17 mouse cellular contexts compared by ENCODE assay signal in genomic region chr11:44529716-44530115, GRCm38 (mm10). TPM values are rescaled to one million over a fixed set of nuclear protein-coding genes. Genes with fewer than 3 reads are reported as not detected.
A peak's percentile ranks its signal among the peaks of the same experiment; 100 is the strongest.
DNase-seq lines count a peak whose midpoint lies in the region; ATAC-seq and TF ChIP-seq lines count a peak whose summit lies in the region.
"Had no signal": no experiment of that assay in that cellular context is flagged by ENCODE, and none has a peak within 500 bp of the region (broad histone marks: within the 10 kb centered on the region; RNA-seq: fewer than 3 reads in every experiment).

No protein-coding gene starts in this region.

- no peak for DNase-seq in layer of hippocampus, adult 2 months (ENCODE audit: low spot score in 2 of 2)
- DNase-seq in layer of hippocampus, postnatal 14 days (ENCODE audit: low spot score in 2 of 2): no peak
- DNase-seq in liver, postnatal 0 days: no peak
- DNase-seq in adrenal gland, postnatal 10 days: no peak
- no peak for DNase-seq in thymus, postnatal 25 days
- DNase-seq: kidney, postnatal 36 days; midbrain, embryonic 14.5 days; right cerebral cortex, adult 18-20 months had no signal

- peak overlapping the region; percentile 61 for H3K4me3 ChIP-seq in erythroblast, embryonic 14.5 days (replicated peaks)
- H3K4me3 ChIP-seq in layer of hippocampus, adult 2 months: no peak overlapping the region
- H3K4me3 ChIP-seq in bone marrow, adult 2 months (replicated peaks; ENCODE audit: control insufficient read depth, low read depth, low read length): no peak overlapping the region
- peak overlapping the region; percentile 34; the same call in 1 of the 2 replicates for H3K4me3 ChIP-seq in liver, postnatal 0 days (ENCODE audit: low read depth, low read length)
- H3K4me3 ChIP-seq: embryonic facial prominence, embryonic 12.5 days; limb, embryonic 13.5 days; lung, embryonic 15.5 days had no signal

- peak overlapping the region; percentile 70 for H3K4me2 ChIP-seq in liver, postnatal 0 days (ENCODE audit: low read depth, low read length)
- H3K4me2 ChIP-seq: embryonic facial prominence, embryonic 12.5 days; limb, embryonic 13.5 days; lung, embryonic 15.5 days had no signal

- no peak for TF ChIP-seq EP300 in liver, postnatal 0 days (IDR thresholded peaks at IDR 0.05; ENCODE audit: low read depth)

- WGBS in bone marrow, adult 2 months: 73% methylated on average over 5 of the region's 5 CpGs
- 76% methylated on average over 5 of the region's 5 CpGs for WGBS in liver, postnatal 0 days (ENCODE audit: insufficient replicate concordance)

- no peak overlapping the region for H3K27ac ChIP-seq in layer of hippocampus, adult 2 months
- H3K27ac ChIP-seq in bone marrow, adult 2 months (ENCODE audit: control insufficient read depth, insufficient read depth, low read depth, low read length, poor library complexity): no peak overlapping the region; the same call in 1 of the 2 replicates
- peak overlapping the region; percentile 72 for H3K27ac ChIP-seq in liver, postnatal 0 days (ENCODE audit: low read depth)
- H3K27ac ChIP-seq: embryonic facial prominence, embryonic 12.5 days; limb, embryonic 13.5 days; lung, embryonic 15.5 days had no signal

- no peak for TF ChIP-seq POLR2A in bone marrow, adult 2 months (IDR thresholded peaks at IDR 0.05; ENCODE audit: borderline replicate concordance, control insufficient read depth, low read depth, low read length)

- TF ChIP-seq CTCF in layer of hippocampus, adult 2 months (conservative IDR thresholded peaks at IDR 0.05): 0 out of 2 replicates have a peak, but pooled peaks have one; percentile 6
- TF ChIP-seq CTCF in bone marrow, adult 2 months (IDR thresholded peaks at IDR 0.05; ENCODE audit: control insufficient read depth, insufficient read depth, low read length): peak; percentile 28; the same call in 1 of the 2 replicates
- TF ChIP-seq CTCF in liver, postnatal 0 days (IDR thresholded peaks at IDR 0.05; ENCODE audit: low read depth): peak; percentile 45

- H3K9ac ChIP-seq in liver, postnatal 0 days (replicated peaks): no peak overlapping the region
- H3K9ac ChIP-seq: embryonic facial prominence, embryonic 12.5 days; limb, embryonic 13.5 days; lung, embryonic 15.5 days had no signal

- H3K9me3 ChIP-seq in erythroblast, embryonic 14.5 days (ENCODE audit: control insufficient read depth, low read length): peaks cover 9% of the 10 kb centered on the region
- no peaks in the 10 kb centered on the region for H3K9me3 ChIP-seq in liver, postnatal 0 days (ENCODE audit: low read length)
- H3K9me3 ChIP-seq: embryonic facial prominence, embryonic 12.5 days; limb, embryonic 13.5 days; lung, embryonic 15.5 days had no signal

- H3K36me3 ChIP-seq in erythroblast, embryonic 14.5 days (ENCODE audit: control insufficient read depth): peaks cover 100% of the 10 kb centered on the region
- H3K36me3 ChIP-seq in liver, postnatal 0 days (replicated peaks; ENCODE audit: insufficient read depth, low read length): peaks cover 87% of the 10 kb centered on the region

- H3K4me1 ChIP-seq in erythroblast, embryonic 14.5 days (ENCODE audit: control insufficient read depth): peaks cover 77% of the 10 kb centered on the region
- H3K4me1 ChIP-seq in bone marrow, adult 2 months (ENCODE audit: control insufficient read depth, insufficient read depth, low read length): peaks cover 8% of the 10 kb centered on the region; the same call in 1 of the 2 replicates
- H3K4me1 ChIP-seq in liver, postnatal 0 days (ENCODE audit: insufficient read depth): peaks cover 30% of the 10 kb centered on the region
- H3K4me1 ChIP-seq: embryonic facial prominence, embryonic 12.5 days had no signal

- H3K27me3 ChIP-seq in erythroblast, embryonic 14.5 days (ENCODE audit: control insufficient read depth): no peaks in the 10 kb centered on the region
- no peaks in the 10 kb centered on the region for H3K27me3 ChIP-seq in liver, postnatal 0 days (ENCODE audit: insufficient read depth, low read length)
- H3K27me3 ChIP-seq: embryonic facial prominence, embryonic 12.5 days; limb, embryonic 13.5 days; lung, embryonic 15.5 days; Patski had no signal

- ATAC-seq in erythroblast, adult 5-6 weeks (replicated peaks; ENCODE audit: low FRiP score, poor library complexity, severe bottlenecking): no peak
- ATAC-seq in liver, postnatal 0 days: peak; percentile 9; the same call in 1 of the 2 replicates
- ATAC-seq: forebrain, embryonic 14.5 days; hindbrain, embryonic 16.5 days; Patski had no signal

RNA-seq across cellular contexts. Expression of gene Rnf145, which starts 11.0 kb away (rescaled TPM):
- polyA plus RNA-seq in erythroblast, embryonic 14.5 days (2012): 10.3 and 13.0 TPM in 2 replicates
- 193 and 204 TPM in 2 replicates for total RNA-seq in erythroblast, adult 5-6 weeks (2015; ENCODE audit: low replicate concordance)
- 394 and 452 TPM in 2 replicates for total RNA-seq in erythroblast, adult 5-6 weeks (2017; ENCODE audit: low replicate concordance)
- total RNA-seq in layer of hippocampus, adult 2 months (2021): 10 to 100 TPM; 95.7 to 97.0 TPM
- total RNA-seq in layer of hippocampus, postnatal 14 days (2021): 100 to 1,000 TPM; 102 to 103 TPM
- 35.4 and 48.7 TPM in 2 replicates for polyA plus RNA-seq in bone marrow, adult 2 months (2011; ENCODE audit: insufficient read depth, insufficient read length, low replicate concordance, missing spikeins)
- polyA plus RNA-seq in liver, postnatal 0 days (2015; fragmentation: Nextera tagmentation; extraction: Ambion mirVana): 31.9 and 32.7 TPM in 2 replicates
- total RNA-seq in adrenal gland, postnatal 10 days (2021): 10 to 100 TPM; 49.3 to 74.8 TPM

RNA-seq across cellular contexts. Expression of gene Ublcp1, which starts 59.4 kb away (rescaled TPM):
- 0.53 and 0.54 TPM in 2 replicates for polyA plus RNA-seq in erythroblast, embryonic 14.5 days (2012)
- 224 and 301 TPM in 2 replicates for total RNA-seq in erythroblast, adult 5-6 weeks (2015; ENCODE audit: low replicate concordance)
- 191 and 230 TPM in 2 replicates for total RNA-seq in erythroblast, adult 5-6 weeks (2017; ENCODE audit: low replicate concordance)
- total RNA-seq in layer of hippocampus, adult 2 months (2021): 10 to 100 TPM; 50.1 to 50.4 TPM
- total RNA-seq in layer of hippocampus, postnatal 14 days (2021): 10 to 100 TPM; 42.9 to 46.1 TPM
- polyA plus RNA-seq in bone marrow, adult 2 months (2011; ENCODE audit: insufficient read depth, insufficient read length, low replicate concordance, missing spikeins): 42.2 and 52.5 TPM in 2 replicates
- polyA plus RNA-seq in liver, postnatal 0 days (2015; fragmentation: Nextera tagmentation; extraction: Ambion mirVana): 40.8 and 40.9 TPM in 2 replicates
- 10 to 100 TPM; 37.1 to 39.6 TPM for total RNA-seq in adrenal gland, postnatal 10 days (2021)

Comparison
In these comparisons a context has a peak if more than half of its experiments do, and no peak if none do; other contexts are left out.
1. H3K4me3 ChIP-seq: peak in erythroblast, embryonic 14.5 days (single experiment) and liver, postnatal 0 days (single experiment); none in layer of hippocampus, adult 2 months (single experiment) and bone marrow, adult 2 months (single experiment).
2. Peak in every context shown above with its lines, with median percentiles within 50 percentile points of each other: CTCF ChIP-seq.